Mouse (Mus musculus): Measurements from ENCODE around the gene Plxdc1. TPM values are rescaled to one million over a fixed set of nuclear protein-coding genes. Genes with fewer than 3 reads are reported as not detected.

Plxdc1 gene
- total and polyA plus RNA-seq, 3 experiments = 0.03 to 0.11 TPM; not detected in 1

DNA sequence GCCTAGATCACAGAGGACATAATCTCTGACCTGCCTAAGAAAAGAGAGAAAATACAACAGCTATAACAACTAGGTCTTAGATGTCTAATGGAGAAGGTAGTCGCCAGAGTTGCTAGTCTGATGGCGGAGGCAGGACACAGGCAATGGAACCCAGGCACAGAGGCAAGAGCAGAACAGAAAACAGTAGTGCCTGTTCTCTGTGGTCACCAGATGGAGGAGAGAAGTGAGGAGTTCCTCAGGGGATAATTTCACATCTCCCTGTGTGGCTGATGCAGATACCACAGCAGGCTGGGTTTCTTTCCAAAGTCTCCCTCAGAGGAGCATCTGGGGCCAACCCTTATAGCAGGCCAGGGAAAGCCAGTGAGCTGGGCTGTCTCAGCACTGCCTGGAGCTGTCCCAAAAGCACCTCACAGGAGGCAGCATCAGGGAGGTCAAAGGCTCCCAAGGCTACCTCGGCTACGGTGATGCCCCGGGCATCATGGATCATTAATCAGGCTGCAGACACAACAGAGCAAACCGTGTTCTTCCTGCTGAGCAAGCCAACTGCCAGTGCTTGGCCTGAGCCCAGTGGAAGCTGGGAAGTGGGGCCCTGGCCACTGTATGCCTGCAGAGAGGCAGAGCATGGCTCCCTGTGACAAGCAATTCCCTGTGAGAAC is 29.2 kb downstream of the Plxdc1 start:
- DNase-seq (ENCODE audit: low spot score) (no peak), ATAC-seq (ENCODE audit: extremely low read depth, insufficient number of reproducible peaks, low FRiP score, poor library complexity, severe bottlenecking) (no peak)
- Histone ChIP-seq H3K36me3 (replicated peaks) (peaks cover 16% of the 10 kb centered on the region), H3K27me3 (ENCODE audit: insufficient read depth, low read length) (no peaks in the 10 kb centered on the region), H3K9me3 (replicated peaks) (no peaks in the 10 kb centered on the region), H3K4me3 (ENCODE audit: low read depth, low read length) (no peak overlapping the region), H3K4me1 (ENCODE audit: insufficient read depth, low read depth, low read length) (peaks cover 46% of the 10 kb centered on the region)
- TF ChIP-seq GATA1 (IDR thresholded peaks at IDR 0.05; ENCODE audit: borderline replicate concordance, low read length) (no peak), TAL1 (conservative IDR thresholded peaks at IDR 0.05; ENCODE audit: low read depth, low read length) (no peak), CTCF (IDR thresholded peaks at IDR 0.05; ENCODE audit: low read depth, low read length) (no peak), POLR2AphosphoS5 (IDR thresholded peaks at IDR 0.05; ENCODE audit: insufficient replicate concordance, low read depth, low read length) (no peak), GATA2 (IDR thresholded peaks at IDR 0.05; ENCODE audit: borderline replicate concordance, low read depth, low read length) (no peak)

GRCm38 (mm10) chr11:97955915-97956314 is 30.3 kb downstream of the Plxdc1 start:
- Histone ChIP-seq H3K9me3 (replicated peaks) (no peaks in the 10 kb centered on the region), H3K27me3 (ENCODE audit: insufficient read depth, low read length) (no peaks in the 10 kb centered on the region), H3K4me1 (ENCODE audit: insufficient read depth, low read depth, low read length) (peaks cover 51% of the 10 kb centered on the region), H3K36me3 (replicated peaks) (peaks cover 20% of the 10 kb centered on the region), H3K4me3 (ENCODE audit: low read depth, low read length) (no peak overlapping the region)
- ATAC-seq (ENCODE audit: extremely low read depth, insufficient number of reproducible peaks, low FRiP score, poor library complexity, severe bottlenecking) (no peak), DNase-seq (ENCODE audit: low spot score) (no peak)
- TF ChIP-seq CTCF (IDR thresholded peaks at IDR 0.05; ENCODE audit: low read depth, low read length) (no peak), GATA2 (IDR thresholded peaks at IDR 0.05; ENCODE audit: borderline replicate concordance, low read depth, low read length) (no peak), POLR2AphosphoS5 (IDR thresholded peaks at IDR 0.05; ENCODE audit: insufficient replicate concordance, low read depth, low read length) (no peak), TAL1 (conservative IDR thresholded peaks at IDR 0.05; ENCODE audit: low read depth, low read length) (no peak), GATA1 (IDR thresholded peaks at IDR 0.05; ENCODE audit: borderline replicate concordance, low read length) (no peak)

- Histone ChIP-seq H3K27me3 (ENCODE audit: insufficient read depth, low read length) (no peaks in the 10 kb centered on the region), H3K9me3 (replicated peaks) (no peaks in the 10 kb centered on the region), H3K4me1 (ENCODE audit: insufficient read depth, low read depth, low read length) (peaks cover 57% of the 10 kb centered on the region), H3K4me3 (ENCODE audit: low read depth, low read length) (no peak overlapping the region), H3K36me3 (replicated peaks) (peaks cover 26% of the 10 kb centered on the region)
- TF ChIP-seq GATA1 (IDR thresholded peaks at IDR 0.05; ENCODE audit: borderline replicate concordance, low read length) = no peak
- no peak for TF ChIP-seq CTCF (IDR thresholded peaks at IDR 0.05; ENCODE audit: low read depth, low read length)
- TF ChIP-seq POLR2AphosphoS5 (IDR thresholded peaks at IDR 0.05; ENCODE audit: insufficient replicate concordance, low read depth, low read length) = no peak
- TF ChIP-seq GATA2 (IDR thresholded peaks at IDR 0.05; ENCODE audit: borderline replicate concordance, low read depth, low read length) = no peak
- no peak for TF ChIP-seq TAL1 (conservative IDR thresholded peaks at IDR 0.05; ENCODE audit: low read depth, low read length)
- DNase-seq (ENCODE audit: low spot score) = no peak
- ATAC-seq (ENCODE audit: extremely low read depth, insufficient number of reproducible peaks, low FRiP score, poor library complexity, severe bottlenecking) = no peak
These were observed 30.9 kb downstream of the Plxdc1 start for GRCm38 (mm10) chr11:97955146-97955902.

DNA sequence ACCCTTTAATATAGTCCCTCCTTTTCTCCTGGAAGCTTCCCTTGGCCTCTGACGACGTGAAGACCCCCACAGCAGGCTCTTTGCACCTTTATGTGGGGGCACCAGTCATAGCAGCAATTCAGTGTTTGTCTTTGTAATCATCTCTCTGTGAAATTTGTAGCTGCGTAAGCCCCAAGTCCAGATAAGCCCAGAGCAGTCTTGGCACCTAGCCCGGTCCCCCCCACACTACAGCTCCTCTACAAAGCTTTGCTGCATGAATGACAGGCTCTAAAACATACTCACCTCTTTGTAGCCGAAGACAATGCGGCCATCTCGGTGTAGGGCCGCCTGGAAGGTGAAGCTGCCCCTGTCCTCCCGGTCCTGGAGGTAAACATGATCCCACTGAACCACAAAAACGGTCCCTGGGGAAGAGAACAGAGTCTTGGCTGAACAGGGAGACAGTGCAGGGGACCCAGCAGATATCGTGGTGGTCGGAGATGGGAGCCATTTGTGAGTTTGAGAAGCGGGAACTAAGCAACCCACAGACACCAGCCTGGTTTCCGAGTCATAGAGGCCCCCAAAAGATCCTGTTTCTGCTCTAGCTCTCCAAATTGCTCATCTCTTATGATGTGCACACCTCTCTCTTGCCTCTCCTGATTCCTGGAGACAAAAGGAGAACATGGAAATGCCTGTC is 31.6 kb downstream of the Plxdc1 start:
- DNase-seq (ENCODE audit: low spot score) (no peak), ATAC-seq (ENCODE audit: extremely low read depth, insufficient number of reproducible peaks, low FRiP score, poor library complexity, severe bottlenecking) (no peak)
- Histone ChIP-seq H3K4me3 (ENCODE audit: low read depth, low read length) (no peak overlapping the region), H3K9me3 (replicated peaks) (no peaks in the 10 kb centered on the region), H3K4me1 (ENCODE audit: insufficient read depth, low read depth, low read length) (peaks cover 64% of the 10 kb centered on the region), H3K36me3 (replicated peaks) (peaks cover 26% of the 10 kb centered on the region), H3K27me3 (ENCODE audit: insufficient read depth, low read length) (no peaks in the 10 kb centered on the region)
- TF ChIP-seq TAL1 (conservative IDR thresholded peaks at IDR 0.05; ENCODE audit: low read depth, low read length) (no peak), CTCF (IDR thresholded peaks at IDR 0.05; ENCODE audit: low read depth, low read length) (no peak), GATA2 (IDR thresholded peaks at IDR 0.05; ENCODE audit: borderline replicate concordance, low read depth, low read length) (no peak), POLR2AphosphoS5 (IDR thresholded peaks at IDR 0.05; ENCODE audit: insufficient replicate concordance, low read depth, low read length) (no peak), GATA1 (IDR thresholded peaks at IDR 0.05; ENCODE audit: borderline replicate concordance, low read length) (no peak)

DNA sequence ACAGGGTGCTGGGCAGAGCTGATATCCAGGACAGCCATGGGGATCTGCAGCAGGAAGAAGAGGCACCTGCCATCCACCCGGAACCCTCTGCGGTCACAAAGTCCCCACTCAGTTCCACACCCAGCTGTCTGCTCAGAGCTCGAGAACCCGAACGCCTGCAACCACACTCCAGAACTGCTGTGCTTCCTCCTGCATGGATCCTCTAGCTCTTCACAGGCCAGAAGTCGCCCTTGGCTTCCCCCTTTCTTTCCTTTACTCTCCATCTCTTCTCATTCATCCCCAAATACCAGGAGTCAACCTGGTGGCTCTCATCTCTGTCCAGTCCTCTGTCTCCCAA is 32.3 kb downstream of the Plxdc1 start:
- DNase-seq (ENCODE audit: low spot score) (no peak), ATAC-seq (ENCODE audit: extremely low read depth, insufficient number of reproducible peaks, low FRiP score, poor library complexity, severe bottlenecking) (no peak)
- Histone ChIP-seq H3K27me3 (ENCODE audit: insufficient read depth, low read length) (no peaks in the 10 kb centered on the region), H3K4me1 (ENCODE audit: insufficient read depth, low read depth, low read length) (peaks cover 66% of the 10 kb centered on the region), H3K36me3 (replicated peaks) (peaks cover 28% of the 10 kb centered on the region), H3K9me3 (replicated peaks) (no peaks in the 10 kb centered on the region), H3K4me3 (ENCODE audit: low read depth, low read length) (no peak overlapping the region; the same call in 1 of the 2 replicates)
- TF ChIP-seq CTCF (IDR thresholded peaks at IDR 0.05; ENCODE audit: low read depth, low read length) (no peak), GATA1 (IDR thresholded peaks at IDR 0.05; ENCODE audit: borderline replicate concordance, low read length) (no peak), TAL1 (conservative IDR thresholded peaks at IDR 0.05; ENCODE audit: low read depth, low read length) (no peak), GATA2 (IDR thresholded peaks at IDR 0.05; ENCODE audit: borderline replicate concordance, low read depth, low read length) (no peak), POLR2AphosphoS5 (IDR thresholded peaks at IDR 0.05; ENCODE audit: insufficient replicate concordance, low read depth, low read length) (no peak)

Measured in G1E (cell line).